Mouse (Mus musculus) cortical plate, adult 2 months (tissue): Measurements from ENCODE around the gene Car12. TPM values are rescaled to one million over a fixed set of nuclear protein-coding genes. Genes with fewer than 3 reads are reported as not detected.
"Not testable (repeated sequence)": the region's sequence is repeated elsewhere in the genome, so short reads cannot be mapped to it uniquely, and the experiment has no call there.

Source experiments
- H3K27ac ChIP-seq: fragments of 200-500 bp; 2 replicates; pipeline ENCODE4 v1.5.1; 2012; ENCODE audit warnings: low read length, control low read depth, inconsistent platforms; ENCODE audit not compliant: insufficient read depth
- H3K4me1 ChIP-seq: fragments of 200-500 bp; 2 replicates; pipeline ENCODE4 v1.6.1; 2011; ENCODE audit warnings: low read length; ENCODE audit not compliant: control insufficient read depth, insufficient read depth
- H3K4me3 ChIP-seq: fragments of 200-500 bp; 2 replicates; pipeline ENCODE4 v1.5.1; 2011; ENCODE audit warnings: mild to moderate bottlenecking, low read length, control low read depth; ENCODE audit not compliant: insufficient read depth
- CTCF ChIP-seq: fragments of 200-500 bp; IDR thresholded peaks from 2 replicates; pipeline ENCODE4 v1.5.1; 2011; ENCODE audit warnings: mild to moderate bottlenecking, control low read depth, low read length; ENCODE audit not compliant: insufficient read depth; ENCODE audit errors: extremely low read depth
- POLR2A ChIP-seq: fragments of 200-500 bp; IDR thresholded peaks from 2 replicates; pipeline ENCODE4 v1.6.1; 2011; ENCODE audit warnings: mild to moderate bottlenecking, low read length, control low read depth; ENCODE audit not compliant: insufficient read depth; ENCODE audit errors: extremely low read depth
- polyA plus RNA-seq: library from polyadenylated mRNA; depleted of rRNA; stranded (reverse); fragments of >200 nt; gene quantifications from 2 replicates; pipeline ENCODE4 v1.2.3, GENCODE M21; 2012

Gene Car12
- polyA plus RNA-seq, 1 experiment = 6.0 TPM

DNA sequence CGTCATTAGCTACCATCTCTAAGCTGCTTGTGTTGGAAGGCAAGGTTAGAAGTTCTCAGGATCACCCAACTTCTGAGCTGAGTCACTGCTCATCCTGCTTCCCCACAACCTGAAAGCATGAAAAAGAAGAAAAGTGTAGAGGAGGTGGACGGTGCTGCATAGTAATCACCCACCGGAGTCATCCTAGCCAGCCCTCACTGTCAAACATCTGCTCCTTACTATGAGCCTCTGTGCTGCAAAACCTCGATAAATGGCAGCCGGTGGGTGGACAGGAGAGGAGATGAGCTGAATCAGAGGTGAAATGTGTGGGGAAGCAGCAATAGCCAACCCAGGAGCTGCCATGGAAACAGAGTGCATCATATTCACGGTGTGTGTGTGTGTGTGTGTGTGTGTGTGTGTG lies 39.4 kb downstream of the Car12 start:
- TF ChIP-seq CTCF (no peak), POLR2A (no peak)
- no peak overlapping the region for H3K27ac ChIP-seq
- no peak overlapping the region for H3K4me3 ChIP-seq
- H3K4me1 ChIP-seq = peaks cover 3% of the 10 kb centered on the region; the same call in 1 of the 2 replicates

DNA sequence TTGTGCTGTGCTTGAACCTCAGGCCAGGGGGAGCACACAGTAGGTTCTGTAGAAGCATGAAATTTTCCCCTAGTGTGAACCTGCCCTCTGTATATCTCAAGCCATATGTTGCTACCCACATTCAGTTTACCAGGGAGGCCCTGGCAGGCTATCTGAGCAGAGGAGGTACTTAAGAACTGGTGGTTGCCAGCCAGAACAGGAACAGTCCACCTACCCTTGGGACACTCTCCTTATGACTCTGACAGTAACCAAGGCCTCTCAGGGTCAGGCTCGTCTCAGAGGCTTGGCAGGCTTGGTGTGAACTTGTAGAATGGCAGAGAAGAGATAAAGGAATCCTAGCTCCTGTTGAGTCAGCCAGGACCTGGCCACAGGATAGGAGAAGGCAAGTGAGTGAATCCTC lies 47.5 kb downstream of the Car12 start:
- Histone ChIP-seq H3K4me3 (no peak overlapping the region), H3K4me1 (no peaks in the 10 kb centered on the region), H3K27ac (no peak overlapping the region)
- TF ChIP-seq POLR2A = no peak
- TF ChIP-seq CTCF = no peak

DNA sequence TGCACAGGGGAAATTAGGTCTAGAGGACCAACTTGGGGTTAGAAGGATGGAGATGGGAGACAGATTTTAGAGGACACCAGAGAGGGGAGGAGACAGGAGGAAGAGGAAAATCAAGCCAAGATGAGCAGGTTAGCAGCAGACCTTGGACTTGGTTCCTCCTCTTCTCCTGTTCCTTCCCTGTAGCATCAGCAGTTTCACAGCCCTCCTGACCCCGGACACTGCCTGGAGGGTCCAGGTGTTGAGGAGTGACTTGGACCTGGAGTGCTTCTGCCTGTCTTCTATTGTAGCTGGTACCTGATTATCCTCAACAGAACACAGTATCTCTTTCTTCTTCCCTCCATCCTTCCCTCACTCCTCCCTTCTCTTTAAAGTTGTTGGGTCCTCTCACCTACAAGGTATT lies 55.2 kb downstream of the Car12 start:
- Histone ChIP-seq H3K4me1 (no peaks in the 10 kb centered on the region), H3K4me3 (no peak overlapping the region), H3K27ac (no peak overlapping the region)
- TF ChIP-seq POLR2A (no peak), CTCF (no peak)

DNA sequence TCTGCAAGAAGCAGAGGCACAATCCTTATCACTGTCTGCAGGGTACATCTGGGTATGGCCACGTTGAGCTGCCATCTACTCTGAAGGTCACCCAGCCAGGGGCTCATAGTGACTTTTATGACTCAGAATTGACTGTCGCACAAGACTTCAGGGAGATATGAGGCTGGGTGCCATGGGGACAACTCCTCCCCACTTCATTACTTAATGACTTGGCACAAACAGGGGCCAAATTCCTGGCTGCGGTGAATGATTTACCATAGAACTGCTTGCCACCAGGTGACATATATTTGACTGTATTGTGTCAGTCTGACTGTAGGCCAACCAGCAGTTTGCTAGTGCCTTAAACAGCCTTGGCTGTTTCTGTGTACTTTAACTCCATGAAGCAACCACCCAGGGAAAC lies 55.8 kb downstream of the Car12 start:
- TF ChIP-seq POLR2A (no peak), CTCF (no peak)
- Histone ChIP-seq H3K4me1 (no peaks in the 10 kb centered on the region), H3K27ac (no peak overlapping the region), H3K4me3 (no peak overlapping the region)

DNA sequence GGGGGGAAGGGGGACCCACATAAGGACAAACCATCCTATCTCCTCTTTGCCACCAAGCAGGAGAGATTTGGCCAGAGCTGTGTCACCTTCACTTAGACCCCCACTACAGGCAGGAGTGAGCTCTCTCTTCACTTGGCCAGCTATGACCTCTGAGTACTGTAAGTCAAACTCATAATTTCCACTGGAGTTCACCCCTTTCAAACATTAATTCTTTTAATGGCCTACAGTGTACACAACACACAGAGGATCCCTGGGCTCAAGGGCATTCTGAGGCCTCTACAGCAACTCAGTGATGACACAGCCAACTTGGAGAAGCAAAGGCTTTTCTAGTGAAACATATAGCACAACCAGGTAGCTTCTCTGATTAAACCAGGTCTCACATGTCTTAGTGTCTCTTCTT lies 57.2 kb downstream of the Car12 start:
- Histone ChIP-seq H3K4me3 (no peak overlapping the region), H3K27ac (no peak overlapping the region), H3K4me1 (no peaks in the 10 kb centered on the region)
- TF ChIP-seq POLR2A (no peak), CTCF (no peak)

DNA sequence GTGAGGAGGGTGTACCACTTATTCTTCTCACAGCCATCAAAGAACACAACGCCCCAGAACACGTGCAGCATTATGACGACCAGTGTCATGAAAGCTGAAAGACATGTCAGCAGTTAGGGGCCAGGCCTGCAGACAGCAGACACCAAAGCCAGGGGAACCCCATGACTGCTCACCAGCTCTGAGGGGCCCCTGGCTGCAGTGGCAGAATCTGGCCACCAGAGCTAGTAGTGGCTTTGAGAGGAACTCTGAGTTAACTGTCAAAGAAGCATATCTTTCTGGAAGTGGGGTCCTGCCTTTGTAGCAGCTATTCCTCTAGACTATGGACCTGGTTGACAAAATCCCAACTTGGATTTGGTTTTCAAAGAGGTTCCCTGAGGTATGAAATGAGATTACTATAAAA lies 71.1 kb downstream of the Car12 start:
- not testable (repeated sequence) for H3K4me1 ChIP-seq, H3K4me3 ChIP-seq, H3K27ac ChIP-seq

DNA sequence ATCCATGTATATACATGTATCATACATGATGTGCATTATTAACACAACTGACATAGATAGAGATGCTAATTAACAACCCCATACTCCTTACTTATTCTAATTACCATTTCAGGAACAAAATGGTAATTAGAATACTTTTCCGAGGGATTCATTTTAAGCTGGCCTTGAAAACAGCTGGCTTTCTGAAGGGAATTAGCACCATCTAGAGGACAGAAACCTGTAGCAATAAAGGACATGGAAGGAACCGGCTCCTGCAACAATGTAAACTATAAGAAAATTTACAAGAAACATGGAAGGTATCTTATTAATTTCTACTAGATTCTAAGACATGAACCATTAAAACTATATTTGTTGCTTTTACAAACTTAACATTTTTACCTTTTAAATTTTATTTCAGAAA lies 74.3 kb downstream of the Car12 start:
- no peaks in the 10 kb centered on the region for H3K4me1 ChIP-seq
- TF ChIP-seq CTCF = peak; percentile 40; the same call in 1 of the 2 replicates
- no peak for TF ChIP-seq POLR2A
- no peak overlapping the region for H3K27ac ChIP-seq
- H3K4me3 ChIP-seq = no peak overlapping the region

DNA sequence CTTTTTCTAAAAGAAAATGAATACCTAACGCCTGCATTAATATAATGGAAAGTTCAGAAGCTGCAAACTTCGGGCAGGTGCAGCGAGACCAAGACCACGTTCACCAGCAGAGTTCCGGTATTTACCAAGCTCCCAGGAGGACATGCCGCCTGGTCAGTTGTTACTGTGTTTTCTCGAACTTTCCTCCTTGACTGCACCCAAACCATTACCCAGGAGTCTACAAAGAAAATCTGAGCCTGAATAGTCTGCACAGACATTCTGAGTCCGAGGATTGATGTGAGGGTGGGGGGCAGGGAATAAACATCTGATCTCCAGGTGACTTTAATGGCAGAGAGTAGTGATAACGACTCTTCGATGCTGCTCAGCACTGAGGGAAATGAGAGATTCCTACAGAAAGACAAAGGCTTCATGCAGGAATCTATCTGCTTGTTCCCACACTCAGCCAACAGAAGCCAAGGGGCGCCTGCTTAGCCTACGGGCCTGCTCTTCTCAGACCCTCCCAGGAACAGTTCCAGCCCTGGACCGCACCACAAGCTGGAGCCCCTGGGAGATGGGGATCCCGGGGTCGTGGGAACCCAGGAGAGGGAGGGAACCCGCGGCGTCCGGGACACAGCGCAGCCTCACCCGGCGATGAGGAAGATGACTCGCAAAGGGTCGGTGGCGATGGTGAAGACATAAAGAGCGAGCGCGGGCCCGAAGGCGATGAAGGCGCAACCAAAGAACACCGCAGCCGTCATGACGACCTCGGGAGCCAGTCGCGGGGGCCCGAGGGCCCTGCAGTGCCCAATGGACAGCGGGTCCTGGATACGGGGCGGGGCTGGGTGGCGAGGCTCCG lies 81.4 kb downstream of the Car12 start:
- H3K27ac ChIP-seq = peak overlapping the region; percentile 67
- H3K4me1 ChIP-seq = no peaks in the 10 kb centered on the region
- H3K4me3 ChIP-seq = peak overlapping the region; percentile 44
- no peak for TF ChIP-seq CTCF
- TF ChIP-seq POLR2A = no peak

DNA sequence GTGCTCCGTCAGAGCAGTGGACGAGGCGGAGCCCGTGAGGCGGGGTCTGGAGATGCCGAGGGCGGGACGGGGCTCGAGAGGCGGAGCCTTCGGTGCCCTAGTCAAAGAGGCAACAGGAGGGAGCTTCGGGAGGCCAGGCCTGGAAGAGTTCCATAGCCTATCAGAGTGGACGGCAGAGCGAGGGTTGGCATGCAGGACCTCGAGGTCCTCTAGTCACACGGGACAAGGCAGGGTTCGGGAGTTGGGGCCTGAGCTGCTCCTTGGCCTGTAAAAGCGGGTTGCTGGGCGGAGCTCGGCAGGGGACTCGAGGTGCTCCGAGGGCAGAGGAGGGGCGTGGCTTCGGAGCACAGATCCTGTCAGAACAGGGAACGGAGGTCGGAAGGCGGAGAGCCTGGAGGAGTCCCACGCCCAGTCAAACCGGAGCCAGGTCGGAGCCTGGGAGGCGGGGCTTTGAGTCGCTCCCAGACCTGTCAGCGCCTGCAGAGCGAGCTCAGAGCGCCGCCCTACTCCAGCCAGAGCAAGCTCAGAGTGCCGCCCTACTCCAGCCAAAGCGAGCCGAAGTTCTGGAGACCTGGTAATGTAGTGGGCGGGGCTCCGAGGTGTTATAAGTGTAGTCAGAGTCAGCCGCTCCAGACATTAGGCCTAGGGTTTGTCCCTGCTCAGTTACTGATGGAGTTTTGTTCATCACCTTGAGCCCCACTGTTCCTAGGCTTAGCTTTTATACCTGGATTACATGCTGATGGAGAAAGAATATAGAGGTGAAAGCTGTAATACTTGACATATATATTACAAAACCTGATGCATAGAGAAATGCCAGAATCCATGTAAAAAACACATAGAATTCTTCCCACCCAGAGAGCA lies 82.2 kb downstream of the Car12 start, which contains the start of gene Aph1b:
Gene Aph1b (minus strand): TSS at position 27 of the 861 bp plus-strand sequence.
- peak within 1 kb of the TSS; percentile 67 for H3K27ac ChIP-seq
- H3K4me1 ChIP-seq = no peaks in the 10 kb centered on the region
- peak within 1 kb of the TSS; percentile 44 for H3K4me3 ChIP-seq
- 0 out of 2 replicates have a peak, but pooled peaks have one; percentile 23 for TF ChIP-seq POLR2A
- TF ChIP-seq CTCF = no peak

DNA sequence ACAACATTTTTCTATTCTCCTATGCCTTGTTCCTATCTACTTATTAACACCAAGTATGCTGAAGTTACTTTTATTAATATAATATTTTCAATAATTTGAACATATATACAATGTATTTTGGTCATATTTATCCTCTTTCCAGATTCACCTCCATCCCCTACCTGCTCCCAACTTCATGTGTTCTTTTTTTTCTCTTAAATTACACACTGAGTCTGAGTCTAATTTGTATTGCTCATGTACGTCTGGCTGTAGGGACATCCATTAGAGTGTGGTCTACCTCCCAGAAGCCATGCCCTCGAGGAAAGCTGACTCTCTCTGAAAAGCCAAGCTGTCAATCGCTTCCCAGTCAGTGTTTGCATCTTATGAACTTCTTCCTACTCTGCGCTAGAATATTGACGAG lies 83.3 kb downstream of the Car12 start, which contains the start of gene Gm10647:
Gene Gm10647 (plus strand): TSS at position 301 of the 400 bp plus-strand sequence.
- Histone ChIP-seq H3K27ac (no peak within 1 kb of the TSS), H3K4me1 (no peaks in the 10 kb centered on the region), H3K4me3 (peak within 1 kb of the TSS; percentile 44)
- TF ChIP-seq POLR2A (no peak), CTCF (no peak)
